ENCODE assay signal across 27 mouse cellular contexts in the genomic region with DNA sequence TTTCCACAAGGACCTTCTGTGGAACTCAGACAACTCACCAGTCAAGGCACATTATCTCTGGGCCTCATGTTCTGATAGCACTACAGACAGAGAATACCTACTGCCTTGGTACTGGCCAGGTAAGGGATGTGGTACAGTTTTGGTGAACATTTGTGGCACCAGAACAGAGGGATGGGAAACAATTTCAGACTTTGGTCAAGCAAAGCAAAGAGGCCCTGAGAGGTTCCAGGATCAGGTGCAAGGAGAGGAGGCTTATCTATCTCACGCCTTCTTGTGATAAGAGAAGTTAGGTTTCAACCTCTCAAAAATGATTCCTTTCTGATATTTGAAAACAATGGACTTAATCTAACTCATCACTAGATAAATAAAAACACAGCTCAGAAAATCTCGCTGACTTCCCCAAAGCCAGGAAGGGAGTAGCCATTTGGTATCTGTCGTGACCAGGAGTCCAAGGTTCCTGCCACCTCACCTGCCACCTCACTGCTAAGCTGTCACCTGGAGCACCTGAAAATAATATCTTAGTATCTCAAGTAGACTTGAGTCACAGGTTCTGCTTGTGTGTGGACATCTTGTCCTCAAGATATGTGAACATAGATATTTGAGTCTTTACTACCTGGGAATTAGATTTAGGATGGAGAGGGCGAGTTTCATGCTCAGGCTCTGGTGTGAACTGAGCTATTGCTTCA. TPM values are rescaled to one million over a fixed set of nuclear protein-coding genes. Genes with fewer than 3 reads are reported as not detected.
"Had no signal": no experiment of that assay in that cellular context is flagged by ENCODE, and none has a peak within 500 bp of the region (broad histone marks: within the 10 kb centered on the region; RNA-seq: fewer than 3 reads in every experiment).

No protein-coding gene starts in this region.

- H3K27me3 ChIP-seq: midbrain, embryonic 12.5 days; neural tube, embryonic 13.5 days; neural tube, embryonic 15.5 days; stomach, embryonic 15.5 days had no signal

- H3K4me2 ChIP-seq: lung, embryonic 14.5 days; midbrain, embryonic 12.5 days; neural tube, embryonic 13.5 days; neural tube, embryonic 15.5 days; stomach, embryonic 15.5 days had no signal

- H3K4me3 ChIP-seq: midbrain, embryonic 10.5 days; midbrain, embryonic 12.5 days; myocyte; neural tube, embryonic 13.5 days; neural tube, embryonic 15.5 days; stomach, embryonic 15.5 days had no signal

- H3K9ac ChIP-seq: lung, embryonic 14.5 days; midbrain, embryonic 12.5 days; neural tube, embryonic 13.5 days; neural tube, embryonic 15.5 days; stomach, embryonic 15.5 days had no signal

- H3K4me1 ChIP-seq: midbrain, embryonic 10.5 days; midbrain, embryonic 12.5 days; neural tube, embryonic 15.5 days; stomach, embryonic 15.5 days had no signal

- H3K27ac ChIP-seq: midbrain, embryonic 10.5 days; midbrain, embryonic 12.5 days; neural tube, embryonic 13.5 days; neural tube, embryonic 15.5 days; stomach, embryonic 15.5 days; stomach, postnatal 0 days had no signal

- DNase-seq: lung, adult 18-20 months; lung, embryonic 14.5 days; lung, postnatal 10 days; lung, postnatal 4 days; midbrain, embryonic 14.5 days; retina, postnatal 1 day; right cerebral cortex, adult 18-20 months; right cerebral cortex, postnatal 25 days; right cerebral cortex, postnatal 4 days; thymus, postnatal 14 days; thymus, postnatal 36 days had no signal

- H3K9me3 ChIP-seq: midbrain, embryonic 10.5 days; midbrain, embryonic 12.5 days; neural tube, embryonic 13.5 days; neural tube, embryonic 15.5 days; stomach, embryonic 15.5 days had no signal

- ATAC-seq: midbrain, embryonic 16.5 days had no signal

- H3K36me3 ChIP-seq: midbrain, embryonic 10.5 days; midbrain, embryonic 12.5 days; neural tube, embryonic 13.5 days; neural tube, embryonic 15.5 days; stomach, embryonic 15.5 days had no signal

RNA-seq across cellular contexts. Expression of a gene that starts 21.4 kb away (rescaled TPM):
- total RNA-seq: megakaryocyte, adult 5-6 weeks; megakaryocyte-erythroid progenitor cell, adult 5-6 weeks had no signal
- polyA plus RNA-seq: liver, embryonic 16.5 days; lung, embryonic 14.5 days; lung, embryonic 16.5 days; midbrain, embryonic 10.5 days; midbrain, embryonic 12.5 days; midbrain, embryonic 16.5 days; myocyte; neural tube, embryonic 11.5 days; neural tube, embryonic 13.5 days; neural tube, embryonic 15.5 days; stomach, embryonic 15.5 days; stomach, postnatal 0 days; testis, adult 2 months; thymus, postnatal 0 days had no signal

RNA-seq across cellular contexts. Expression of a gene that starts 27.2 kb away (rescaled TPM):
- total RNA-seq: megakaryocyte, adult 5-6 weeks; megakaryocyte-erythroid progenitor cell, adult 5-6 weeks had no signal
- polyA plus RNA-seq: liver, embryonic 16.5 days; lung, embryonic 14.5 days; lung, embryonic 16.5 days; midbrain, embryonic 10.5 days; midbrain, embryonic 12.5 days; midbrain, embryonic 14.5 days; midbrain, embryonic 16.5 days; myocyte; neural tube, embryonic 11.5 days; neural tube, embryonic 13.5 days; neural tube, embryonic 15.5 days; stomach, embryonic 15.5 days; stomach, postnatal 0 days; thymus, postnatal 0 days had no signal

RNA-seq across cellular contexts. Expression of a gene that starts 40.3 kb away (rescaled TPM):
- total RNA-seq: megakaryocyte, adult 5-6 weeks; megakaryocyte-erythroid progenitor cell, adult 5-6 weeks had no signal
- polyA plus RNA-seq: liver, embryonic 16.5 days; lung, embryonic 14.5 days; lung, embryonic 16.5 days; midbrain, embryonic 10.5 days; midbrain, embryonic 12.5 days; midbrain, embryonic 14.5 days; midbrain, embryonic 16.5 days; myocyte; neural tube, embryonic 11.5 days; neural tube, embryonic 13.5 days; neural tube, embryonic 15.5 days; spleen, adult 2 months; stomach, embryonic 15.5 days; stomach, postnatal 0 days; thymus, postnatal 0 days had no signal
